Mouse (Mus musculus) kidney, postnatal 25 days (tissue): ENCODE data around the gene Lypd1.

Experiments
- DNase-seq, 2 experiments: peaks; one replicate each; pipeline ENCODE4 v3.0.0; 2021; ENCODE audit warnings: mixed read lengths in 2 of 2

Gene Lypd1

DNA sequence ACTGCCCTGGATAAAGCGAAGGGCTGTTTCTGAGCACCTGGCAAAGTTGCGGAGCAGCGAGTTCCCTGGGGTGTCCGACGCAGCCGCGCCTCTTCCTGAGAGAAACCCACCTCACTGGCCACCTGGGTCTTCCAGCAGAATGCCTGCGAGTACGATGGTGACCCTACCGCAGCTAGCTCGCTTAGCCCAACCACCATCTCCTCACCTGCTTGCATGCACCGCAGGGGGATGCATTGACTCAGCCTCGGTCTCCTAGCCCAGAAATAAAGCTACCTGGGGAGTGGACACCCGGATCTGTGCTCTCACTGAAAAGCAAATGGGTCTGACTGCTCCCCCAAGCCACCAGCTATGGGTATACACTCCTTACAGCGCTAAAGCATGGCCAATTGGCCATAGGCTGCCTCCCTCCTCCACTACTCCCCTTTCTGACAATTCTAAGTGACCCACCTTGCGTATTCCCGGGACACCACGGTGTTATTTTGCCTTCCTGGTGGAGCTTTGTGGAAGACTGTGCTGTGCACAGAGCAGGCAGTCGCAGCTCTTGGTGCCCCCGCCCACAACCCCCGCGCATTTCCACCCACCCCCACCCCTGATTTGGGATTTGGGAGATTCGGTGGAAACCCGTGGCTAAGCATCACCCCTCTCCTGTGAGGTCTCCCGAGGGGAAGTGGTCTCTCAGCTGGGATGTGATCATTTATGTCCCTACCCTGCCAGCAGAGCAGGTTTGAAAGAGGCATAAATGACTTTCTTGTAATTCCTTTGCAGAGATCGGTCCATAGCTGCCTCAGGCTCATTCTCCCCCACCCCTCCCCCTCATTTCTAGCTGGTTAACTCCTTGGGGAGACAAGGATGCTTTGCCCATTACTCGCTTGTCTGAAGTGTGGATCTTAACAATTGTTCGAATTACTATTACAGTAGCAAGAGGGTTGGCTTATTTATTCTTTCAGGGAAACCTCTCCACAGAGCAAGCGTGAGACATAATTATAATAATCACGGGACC lies at the start of gene Lypd1:
Lypd1 (minus strand) TSS at position 501 of the 1,000 bp plus-strand sequence.
- peak in 1 of 2 experiments; percentile 28 for DNase-seq

DNA sequence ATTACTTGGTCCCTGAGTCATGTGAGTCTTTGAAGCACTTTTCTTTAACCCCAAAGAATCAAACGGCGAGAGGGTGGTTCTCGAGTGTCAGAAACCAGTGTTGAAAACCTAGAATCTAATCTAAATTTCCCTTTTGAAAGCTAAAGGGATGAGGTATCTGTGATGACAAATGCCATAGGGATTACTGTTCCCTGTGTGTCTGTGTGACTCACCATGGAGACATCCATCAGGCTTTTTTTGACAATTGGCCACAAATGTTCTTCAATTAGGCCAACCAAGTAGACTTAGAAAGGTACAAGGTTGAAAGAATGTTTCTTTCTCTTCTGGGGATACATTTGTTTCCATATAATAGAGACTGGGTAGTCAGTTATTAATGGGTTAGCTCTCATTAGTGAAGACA lies 38.1 kb upstream of the Lypd1 start:
- no peak for DNase-seq

DNA sequence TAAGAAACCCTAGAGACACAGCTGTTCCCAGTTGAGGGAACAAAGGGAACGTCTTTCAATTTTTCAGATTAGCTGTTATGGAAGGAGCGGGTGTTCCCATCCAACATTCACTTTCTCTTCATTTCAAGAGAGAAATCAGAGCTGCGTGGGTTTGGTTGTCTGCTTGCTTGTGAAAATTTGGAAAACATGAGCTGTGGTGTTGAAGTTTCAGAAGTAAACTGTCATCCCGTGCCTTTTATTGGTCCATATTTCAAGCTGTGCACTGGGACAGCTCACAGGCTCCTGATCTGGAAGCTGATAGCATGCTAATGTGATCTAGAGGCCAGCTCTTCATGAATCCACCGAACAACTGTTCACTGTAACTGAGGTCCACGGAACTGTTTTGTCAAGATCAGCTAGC lies 36.2 kb upstream of the Lypd1 start:
- DNase-seq: no peak

DNA sequence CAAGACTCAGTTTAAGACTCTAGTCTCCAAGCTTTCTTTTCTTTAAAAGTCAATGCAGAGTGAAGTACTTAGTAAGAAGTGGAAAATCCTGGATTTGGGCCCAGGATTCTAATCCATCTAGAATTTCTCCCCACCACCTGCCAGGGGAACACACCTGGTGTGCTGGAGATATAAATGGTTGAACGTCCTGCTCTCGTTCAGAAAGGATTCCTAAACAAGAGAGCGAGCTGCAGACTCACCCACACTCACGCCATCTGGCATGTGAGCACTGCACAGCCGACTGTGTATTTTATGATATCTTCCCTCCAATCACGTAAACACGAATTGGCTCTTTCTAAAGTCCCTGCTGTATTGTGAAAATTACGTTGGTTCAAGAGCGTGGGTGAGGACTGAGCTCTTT lies 32.2 kb upstream of the Lypd1 start:
- no peak for DNase-seq

DNA sequence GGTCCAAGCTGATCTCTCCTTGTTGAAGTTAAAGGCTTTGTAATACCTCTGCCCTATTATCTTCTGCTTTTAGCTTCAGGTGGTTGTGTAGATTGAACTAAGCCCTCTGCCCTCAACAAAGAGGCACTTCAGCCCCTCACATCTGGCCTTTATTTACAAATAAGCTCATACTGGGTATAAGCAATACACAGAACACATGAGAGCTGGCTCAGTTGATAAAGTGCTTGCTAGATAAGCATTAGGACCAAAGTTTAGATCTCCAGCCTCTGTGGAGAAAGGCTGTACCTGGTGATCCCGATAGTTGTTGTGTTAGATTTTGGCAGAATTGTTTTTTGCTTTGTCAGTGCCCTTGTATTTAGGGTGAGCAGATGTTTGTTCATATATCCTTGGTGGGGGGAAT lies 30.4 kb upstream of the Lypd1 start:
- DNase-seq: no peak

DNA sequence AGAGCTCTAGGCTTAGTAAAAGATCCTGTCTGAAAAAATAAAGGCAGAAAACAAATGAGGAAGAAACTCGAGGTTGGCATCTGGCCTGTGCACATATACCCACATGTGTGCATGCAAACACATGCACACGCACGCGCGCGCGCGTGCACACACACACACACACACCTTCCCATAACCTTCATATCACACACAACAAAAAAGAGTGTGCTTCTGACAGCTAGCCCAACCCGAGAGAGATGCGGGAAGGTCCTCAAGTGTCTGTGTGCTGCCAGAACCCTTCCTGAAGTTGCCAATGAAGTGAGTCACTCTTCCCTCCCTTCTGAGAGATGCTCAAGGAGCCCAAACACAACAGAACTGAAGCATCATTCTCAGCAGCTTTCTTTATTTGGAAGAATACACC lies 12.6 kb upstream of the Lypd1 start:
- DNase-seq: no peak

DNA sequence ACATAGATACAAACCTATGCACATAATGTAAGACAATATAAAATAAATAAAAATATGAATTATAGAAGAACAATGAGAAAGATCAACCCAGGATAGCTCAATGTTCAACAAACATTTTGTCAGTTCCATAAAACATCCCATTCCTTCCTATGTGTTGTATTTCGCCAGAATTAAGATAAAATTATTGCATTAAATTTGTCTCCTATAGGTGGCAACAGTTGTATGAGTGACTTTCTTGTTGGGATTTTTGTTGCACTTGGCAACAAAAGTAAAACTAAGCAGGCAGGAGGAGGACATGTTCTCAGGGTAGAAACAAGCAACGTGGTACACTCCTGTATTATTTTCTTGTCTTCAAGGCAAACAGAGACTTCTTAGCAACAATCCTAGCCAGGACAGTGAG lies 10.2 kb upstream of the Lypd1 start:
- no peak for DNase-seq

DNA sequence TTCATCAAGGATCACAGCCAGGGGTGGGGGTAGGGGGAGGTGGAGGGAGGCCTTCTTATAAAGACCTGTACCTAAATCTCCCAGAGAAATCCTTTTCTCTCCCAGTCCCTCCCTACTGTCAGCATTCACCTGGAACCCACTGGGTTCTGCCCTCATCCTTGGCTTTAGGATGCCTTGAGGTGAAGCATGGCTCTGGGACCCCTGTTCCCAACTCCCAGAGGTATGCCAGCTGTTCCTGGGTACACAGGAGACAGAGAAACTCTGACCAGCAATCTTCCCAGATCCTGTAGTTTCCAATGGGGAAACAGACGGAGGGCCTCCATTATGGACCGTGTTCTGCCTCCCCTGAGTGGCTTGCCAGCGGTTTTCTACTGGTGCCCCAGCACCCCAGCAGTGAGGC lies 7.8 kb upstream of the Lypd1 start:
- no peak for DNase-seq

DNA sequence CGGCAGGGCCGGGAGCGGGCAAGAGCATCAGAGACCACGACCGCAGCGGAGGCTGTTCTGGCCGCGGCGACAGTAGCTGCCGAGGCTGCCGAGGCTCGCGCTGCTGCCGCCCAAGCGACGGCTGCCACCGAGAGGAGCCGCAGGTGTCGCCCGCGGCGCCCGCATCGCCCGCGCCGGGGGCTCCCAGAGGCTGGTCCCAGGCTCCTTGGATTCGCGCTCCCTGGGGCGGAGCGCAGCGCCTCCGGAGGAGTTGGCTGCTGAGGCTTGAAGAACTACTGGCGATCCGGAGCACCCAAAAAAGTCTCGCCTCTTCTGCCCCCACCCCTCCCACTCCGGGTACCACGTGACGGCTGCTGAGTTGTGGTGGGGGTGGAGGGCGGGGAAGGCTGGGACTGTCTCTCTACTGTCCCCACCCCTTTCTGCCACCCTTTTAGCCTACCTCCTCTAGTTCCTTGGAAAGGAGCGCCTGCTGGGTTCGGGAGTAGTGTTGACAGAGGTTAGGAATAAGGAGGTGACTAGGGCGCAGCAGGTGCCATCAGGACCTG lies 928 bp downstream of the Lypd1 start:
- peak; percentile 2 to 37 for DNase-seq

DNA sequence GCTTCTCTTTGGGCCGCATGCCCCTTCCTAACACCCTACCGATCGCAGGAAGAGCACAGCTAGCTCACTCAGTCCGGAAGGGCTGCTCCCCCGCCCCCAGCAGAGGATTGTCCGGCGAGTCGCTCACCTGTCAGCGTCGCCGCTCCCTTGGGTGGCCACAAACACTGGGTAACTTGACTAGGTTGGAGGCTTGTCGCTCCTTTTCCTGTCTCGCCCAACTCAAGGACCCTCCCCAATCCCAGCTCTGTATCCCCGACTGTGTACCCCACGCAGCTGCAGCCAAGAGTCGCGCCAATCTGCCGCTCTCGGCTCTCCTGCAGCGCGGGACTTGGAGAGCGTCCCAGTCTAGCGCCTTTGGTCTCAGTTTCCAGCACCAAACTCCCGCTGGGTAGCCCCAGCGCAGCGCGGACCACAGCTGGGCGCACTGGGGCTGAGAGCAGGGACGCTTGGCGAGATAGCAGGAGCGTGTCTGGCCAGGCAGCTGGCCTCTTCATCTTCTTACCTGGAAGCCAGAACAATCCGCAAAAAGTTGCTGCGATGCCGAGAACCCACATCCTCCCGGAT lies 1.5 kb downstream of the Lypd1 start:
- DNase-seq: peak in 1 of 2 experiments; percentile 3

DNA sequence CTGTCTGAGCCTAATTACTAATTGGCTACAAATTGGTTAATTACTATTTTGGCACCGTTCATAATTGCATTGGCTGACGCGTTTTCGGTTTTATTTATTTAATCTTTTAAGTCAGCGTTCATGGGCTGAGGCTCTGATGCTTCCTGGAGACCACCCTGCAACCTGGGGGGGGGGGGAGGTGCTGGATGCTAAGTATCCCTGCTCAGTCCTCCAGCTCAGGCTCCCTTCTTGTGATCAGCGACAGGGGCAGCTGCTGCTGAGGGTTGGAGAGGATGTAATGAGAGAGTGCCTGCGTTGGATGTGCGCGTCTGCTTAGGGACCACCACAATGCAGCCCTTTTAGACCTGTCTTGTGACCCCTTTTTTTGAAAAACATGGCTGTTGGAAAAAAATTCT lies 2.0 kb downstream of the Lypd1 start:
- DNase-seq: no peak

DNA sequence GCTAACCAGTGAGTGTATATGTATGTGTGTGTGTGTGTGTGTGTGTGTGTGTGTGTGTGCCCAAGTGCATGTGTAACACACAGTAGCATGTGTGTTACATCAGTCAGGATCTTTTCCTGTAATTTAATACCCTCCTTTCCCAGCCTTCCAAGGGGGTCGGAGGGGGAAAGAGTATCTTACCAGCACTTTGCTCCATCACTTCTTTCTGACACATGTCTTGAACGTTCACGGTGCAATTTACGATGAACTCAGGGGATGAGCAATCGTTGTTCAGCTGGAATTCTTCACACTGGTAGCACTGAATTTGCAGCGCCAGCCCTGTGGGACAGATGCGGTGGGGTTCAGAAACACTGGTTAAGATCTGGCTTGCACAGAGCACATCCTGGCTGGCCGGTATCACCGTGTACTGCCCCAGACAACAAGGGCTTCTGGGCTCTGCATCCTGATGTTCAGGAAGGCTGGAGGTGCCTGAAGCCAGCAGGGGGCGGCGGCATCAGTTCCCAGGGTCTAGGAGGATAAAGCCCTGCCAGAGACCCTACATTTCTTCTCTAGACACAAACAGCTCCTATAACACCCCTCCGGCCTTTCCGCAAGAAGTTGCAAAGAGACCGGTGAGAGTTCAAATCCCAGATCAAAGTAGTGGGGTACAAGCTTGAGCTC lies 2.6 kb downstream of the Lypd1 start:
- DNase-seq: no peak

DNA sequence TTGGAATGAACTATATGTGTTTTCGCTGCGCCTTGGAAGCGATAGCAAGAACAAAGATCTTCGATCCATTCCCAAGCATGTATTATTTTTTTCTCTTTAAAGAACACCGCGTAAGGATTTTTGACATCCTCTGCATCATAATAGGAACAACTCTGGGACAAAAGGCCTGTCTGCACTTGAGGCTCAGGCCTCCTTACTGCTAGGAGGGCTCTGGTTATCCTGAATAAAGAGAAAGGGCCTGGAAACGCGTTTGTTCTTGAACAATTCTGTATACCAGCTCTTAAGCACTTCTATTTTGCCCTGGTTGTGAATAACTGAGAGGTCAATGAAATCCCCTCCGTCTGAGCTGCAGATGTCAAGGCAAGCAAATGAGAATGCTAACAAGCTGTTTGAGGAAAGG lies 19.7 kb downstream of the Lypd1 start:
- no peak for DNase-seq

DNA sequence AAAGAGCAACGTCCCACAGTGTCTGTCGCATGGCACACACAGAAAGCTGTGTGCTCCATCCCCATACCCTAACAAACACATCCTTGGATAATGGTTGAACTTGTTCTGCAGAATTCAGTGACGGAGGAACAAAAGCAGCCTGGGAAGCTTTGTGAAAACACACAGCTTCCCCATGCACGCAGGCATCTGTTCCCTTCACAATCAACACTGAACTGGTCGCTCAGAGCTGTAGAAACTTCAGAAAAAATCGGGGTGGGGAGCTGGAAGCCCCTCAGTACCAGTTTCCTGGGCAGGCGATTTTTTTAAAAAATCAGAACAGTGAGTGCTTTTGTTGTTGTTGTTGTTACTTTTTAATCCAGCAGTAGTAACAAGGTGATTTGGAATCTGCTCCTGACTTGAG lies 42.8 kb downstream of the Lypd1 start:
- DNase-seq: no peak

DNA sequence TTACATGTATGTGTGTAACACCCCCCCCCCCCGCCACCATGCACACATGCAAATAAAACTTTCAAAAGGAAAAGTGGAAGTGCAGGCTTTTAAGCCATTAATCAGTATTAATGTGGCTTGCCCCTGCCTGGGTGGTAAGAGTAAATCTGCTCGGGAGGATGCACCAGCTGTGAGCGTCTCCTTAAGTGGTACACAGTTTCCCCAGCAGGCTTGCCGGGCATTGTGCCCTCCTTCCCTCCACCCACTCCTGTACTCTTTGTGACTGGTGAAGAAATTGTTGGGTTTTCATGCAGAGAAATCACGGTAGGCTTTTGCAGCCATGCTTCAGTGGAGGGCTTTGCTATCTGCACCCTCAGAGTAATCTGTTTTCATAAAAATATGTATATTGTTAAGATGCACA lies 54.3 kb downstream of the Lypd1 start:
- DNase-seq: no peak

DNA sequence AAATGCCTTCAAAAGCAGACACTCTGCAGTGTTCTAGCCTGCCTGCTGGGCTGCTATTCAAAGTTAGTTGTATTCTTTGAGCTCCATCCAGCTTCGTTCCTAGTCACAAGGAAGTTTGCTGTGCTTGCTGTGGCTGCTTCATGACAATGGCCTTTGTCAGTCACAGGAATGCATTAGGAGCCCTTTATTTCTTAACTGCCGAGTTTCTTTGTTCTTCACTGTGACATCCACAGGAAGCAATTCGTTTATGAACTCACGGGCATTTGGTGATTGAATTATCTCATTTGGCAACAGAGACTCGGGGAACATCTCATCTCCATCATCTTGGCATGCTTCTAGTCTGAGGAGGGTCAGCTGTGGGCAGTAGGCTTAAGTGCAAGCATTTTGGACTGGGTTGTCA lies 58.3 kb downstream of the Lypd1 start:
- DNase-seq: no peak

DNA sequence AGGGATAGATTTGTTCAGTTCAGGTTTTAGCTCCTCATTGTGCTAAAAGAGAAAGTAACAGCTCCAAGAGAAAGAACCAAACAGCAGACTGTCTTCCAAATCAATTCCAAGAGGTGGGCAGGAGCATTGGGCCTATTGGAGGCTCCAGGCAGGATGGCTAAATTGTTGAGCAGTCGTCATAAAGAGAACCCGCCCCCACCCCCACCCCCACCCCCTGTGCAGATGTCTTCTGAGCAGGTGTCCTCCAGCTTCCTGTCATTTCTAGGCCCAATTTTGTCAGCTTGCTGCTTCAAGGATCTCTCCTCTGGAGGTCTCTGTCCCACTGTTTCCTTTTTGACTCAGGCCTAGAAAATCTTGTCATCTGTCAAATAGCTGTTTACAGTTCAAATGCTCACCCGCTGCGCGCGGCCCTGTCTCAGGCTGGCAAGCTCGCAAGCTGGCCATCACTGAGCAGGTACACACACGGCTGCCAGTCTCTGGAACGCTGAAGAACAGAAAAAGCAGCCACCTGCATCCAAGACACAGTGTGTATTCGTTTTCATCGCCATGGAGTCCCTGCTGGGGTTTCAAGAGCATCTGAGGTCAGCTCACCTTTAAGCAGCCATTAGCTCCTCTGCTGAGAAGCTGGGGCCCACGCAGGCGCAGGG lies 73.0 kb downstream of the Lypd1 start:
- no peak for DNase-seq

DNA sequence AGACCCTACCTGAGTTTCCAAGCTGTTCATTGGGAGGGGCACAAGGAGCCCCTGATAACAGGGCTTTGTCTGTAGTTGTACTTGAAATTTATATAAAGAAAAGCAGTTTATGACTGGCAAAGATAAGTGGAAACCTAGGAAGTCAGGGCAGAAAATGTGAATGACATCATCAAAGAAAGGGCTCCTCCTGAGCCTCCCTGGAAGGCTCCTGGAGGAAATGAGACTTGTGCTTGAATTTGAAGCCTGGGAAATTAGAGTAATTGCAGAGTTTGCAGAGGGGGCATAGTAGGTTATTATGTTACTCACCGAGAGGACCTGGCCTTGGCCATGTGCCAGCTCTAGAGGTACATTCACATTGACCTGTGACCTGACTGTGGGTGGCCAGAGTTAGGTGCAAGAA lies 75.4 kb downstream of the Lypd1 start:
- DNase-seq: peak in 1 of 2 experiments; percentile 16

DNA sequence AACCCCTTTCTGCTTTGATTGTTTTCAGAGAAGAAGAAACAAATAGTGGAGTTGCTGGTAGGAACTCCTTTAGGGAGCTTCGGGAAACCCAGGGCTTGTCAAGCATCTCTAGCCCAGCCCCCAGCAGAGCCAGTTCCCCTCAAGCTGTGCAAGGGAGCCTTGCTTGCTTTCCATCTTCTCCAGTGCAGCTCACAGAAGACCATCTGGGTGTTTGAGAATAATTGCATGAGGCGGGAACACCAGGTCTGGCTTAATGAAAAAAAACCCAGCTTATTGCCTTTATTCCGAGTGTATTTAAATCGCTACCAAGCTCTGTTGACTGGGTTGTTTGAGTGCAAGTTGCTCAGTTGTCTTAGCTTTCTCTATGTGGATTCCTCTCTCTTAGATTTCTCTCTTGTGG lies 89.3 kb downstream of the Lypd1 start:
- DNase-seq: no peak

DNA sequence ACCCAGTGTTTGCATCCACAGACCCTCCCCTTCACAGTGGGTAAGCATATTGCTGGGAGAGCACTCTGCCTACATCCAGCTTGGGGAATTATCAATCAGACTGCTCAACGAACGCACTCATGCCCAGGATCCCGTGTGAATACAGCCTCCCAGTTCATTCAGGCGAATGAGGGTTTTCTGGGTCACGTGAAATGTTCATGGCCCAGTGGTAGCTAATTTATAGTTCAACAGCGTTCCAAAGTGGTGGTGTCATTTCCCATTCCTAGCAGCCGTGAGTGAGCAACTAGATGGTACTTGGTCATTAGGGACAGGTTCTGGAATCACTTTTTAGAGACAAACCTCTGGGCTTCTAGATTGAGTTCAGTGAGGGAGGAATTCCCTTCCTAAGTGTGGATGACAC lies 91.8 kb downstream of the Lypd1 start:
- DNase-seq: no peak
